Mouse (Mus musculus) limb, embryonic 11.5 days (tissue): ENCODE data around the gene Casp7. TPM values are rescaled to one million over a fixed set of nuclear protein-coding genes. Genes with fewer than 3 reads are reported as not detected.

Experiments
- ATAC-seq: fragments of 200-750 bp; cut with Nextera tagmentation; 2 replicates; pipeline ENCODE4 v1.8.0; 2017; ENCODE audit warnings: low read depth; ENCODE audit not compliant: insufficient number of reproducible peaks, low FRiP score, low TSS enrichment
- DNase-seq: peaks from one replicate; pipeline ENCODE4 v3.0.0-alpha.2; 2015; ENCODE audit warnings: low spot score
- H3K27ac ChIP-seq: fragments of 300-500 bp; sonication (generic); replicated peaks from 2 replicates; pipeline ENCODE4 v1.5.1; 2014; ENCODE audit warnings: low read depth, mild to moderate bottlenecking, low read length
- H3K27me3 ChIP-seq: fragments of 300-500 bp; sonication (generic); 2 replicates; pipeline ENCODE4 v1.6.1; 2014; ENCODE audit warnings: mild to moderate bottlenecking, low read length, mixed read lengths; ENCODE audit not compliant: control insufficient read depth, insufficient read depth
- H3K36me3 ChIP-seq: fragments of 300-500 bp; sonication (generic); 2 replicates; pipeline ENCODE4 v1.6.1; 2014; ENCODE audit warnings: mild to moderate bottlenecking, low read length, moderate library complexity, mixed read lengths; ENCODE audit not compliant: control insufficient read depth, insufficient read depth
- H3K4me1 ChIP-seq: fragments of 300-500 bp; sonication (generic); 2 replicates; pipeline ENCODE4 v1.6.1; 2014; ENCODE audit warnings: low read length, mixed read lengths; ENCODE audit not compliant: control insufficient read depth, insufficient read depth
- H3K4me2 ChIP-seq: fragments of 300-500 bp; sonication (generic); 2 replicates; pipeline ENCODE4 v1.6.1; 2014; ENCODE audit warnings: low read depth, mild to moderate bottlenecking, moderate library complexity; ENCODE audit not compliant: severe bottlenecking
- H3K4me3 ChIP-seq: fragments of 300-500 bp; sonication (generic); 2 replicates; pipeline ENCODE4 v1.5.1; 2014; ENCODE audit warnings: low read depth, low read length
- H3K9ac ChIP-seq: fragments of 300-500 bp; sonication (generic); 2 replicates; pipeline ENCODE4 v1.6.1; 2014; ENCODE audit warnings: mild to moderate bottlenecking, low read length
- H3K9me3 ChIP-seq: fragments of 300-500 bp; sonication (generic); 2 replicates; pipeline ENCODE4 v1.6.1; 2016; ENCODE audit warnings: low read length; ENCODE audit not compliant: control insufficient read depth
- WGBS: fragments of 180-500 bp; shearing (Covaris S2); extraction: QIAGEN DNeasy Blood & Tissue Kit; methylation state at CpG from one replicate; pipeline ENCODE4 v1.1.7; 2014; 5-methylcytosine and 5-hydroxymethylcytosine counted together
- polyA plus RNA-seq: library from polyadenylated mRNA; unstranded; fragments of >200 nt; fragmentation: Nextera tagmentation; extraction: Ambion mirVana; gene quantifications from 2 replicates; pipeline ENCODE4 v1.2.1, GENCODE M21; 2014

Casp7 gene
- polyA plus RNA-seq, 1 experiment from 2014 or later = 26.6 TPM

GRCm38 (mm10) chr19:56423370-56423769 lies 26.4 kb downstream of the Casp7 start:
- Histone ChIP-seq H3K9ac (no peak overlapping the region), H3K4me2 (no peak overlapping the region), H3K36me3 (no peaks in the 10 kb centered on the region), H3K4me3 (no peak overlapping the region), H3K27ac (no peak overlapping the region), H3K4me1 (peaks cover 9% of the 10 kb centered on the region), H3K27me3 (no peaks in the 10 kb centered on the region), H3K9me3 (no peaks in the 10 kb centered on the region)
- ATAC-seq (no peak), DNase-seq (no peak)
- WGBS = 63% methylated on average over 12 of the region's 12 CpGs

GRCm38 (mm10) chr19:56424606-56425395 lies 27.9 kb downstream of the Casp7 start:
- ATAC-seq = no peak
- H3K4me1 ChIP-seq = peaks cover 9% of the 10 kb centered on the region
- 83% methylated on average over 17 of the region's 17 CpGs for WGBS
- no peak overlapping the region for H3K4me3 ChIP-seq
- no peaks in the 10 kb centered on the region for H3K27me3 ChIP-seq
- no peak overlapping the region for H3K4me2 ChIP-seq
- no peak overlapping the region for H3K9ac ChIP-seq
- no peak overlapping the region for H3K27ac ChIP-seq
- H3K36me3 ChIP-seq = no peaks in the 10 kb centered on the region
- no peaks in the 10 kb centered on the region for H3K9me3 ChIP-seq
- no peak for DNase-seq

- ATAC-seq = no peak
- no peak for DNase-seq
- H3K4me2 ChIP-seq = no peak overlapping the region
- 77% methylated on average over 9 of the region's 9 CpGs for WGBS
- no peak overlapping the region for H3K4me3 ChIP-seq
- no peak overlapping the region for H3K27ac ChIP-seq
- H3K9me3 ChIP-seq = no peaks in the 10 kb centered on the region
- H3K9ac ChIP-seq = no peak overlapping the region
- peaks cover 9% of the 10 kb centered on the region for H3K4me1 ChIP-seq
- no peaks in the 10 kb centered on the region for H3K36me3 ChIP-seq
- H3K27me3 ChIP-seq = no peaks in the 10 kb centered on the region
Measured at GRCm38 (mm10) chr19:56425492-56425891, 28.6 kb downstream of the Casp7 start.

GRCm38 (mm10) chr19:56430369-56430768 lies 33.4 kb downstream of the Casp7 start:
- no peaks in the 10 kb centered on the region for H3K27me3 ChIP-seq

DNA sequence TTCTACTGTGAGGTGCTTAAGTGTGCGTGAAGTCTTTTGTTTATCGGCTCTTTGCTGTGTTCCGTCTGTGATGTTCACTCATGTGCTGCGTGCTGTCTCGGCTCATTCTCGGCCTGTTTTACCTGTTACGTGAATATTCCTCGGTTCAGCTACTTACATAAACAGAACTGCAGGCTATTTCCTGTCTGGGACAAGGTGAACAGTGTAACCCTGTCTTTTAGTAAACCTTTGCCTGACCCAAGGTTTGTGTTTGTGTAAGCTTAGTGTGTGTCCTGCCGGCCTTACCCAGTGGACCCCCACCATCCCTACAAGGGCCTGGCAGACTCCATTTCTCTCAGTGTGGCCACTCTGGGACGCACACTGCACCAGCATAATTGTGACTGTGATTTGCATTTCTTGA lies 35.8 kb downstream of the Casp7 start:
- H3K9ac ChIP-seq = no peak overlapping the region
- ATAC-seq = no peak
- no peaks in the 10 kb centered on the region for H3K9me3 ChIP-seq
- H3K4me2 ChIP-seq = no peak overlapping the region
- H3K27ac ChIP-seq = no peak overlapping the region
- no peaks in the 10 kb centered on the region for H3K27me3 ChIP-seq
- 86% methylated on average over 10 of the region's 10 CpGs for WGBS
- H3K4me1 ChIP-seq = no peaks in the 10 kb centered on the region
- no peak overlapping the region for H3K4me3 ChIP-seq
- no peak for DNase-seq
- peaks cover 4% of the 10 kb centered on the region; the same call in 1 of the 2 replicates for H3K36me3 ChIP-seq

More at GRCm38 (mm10) chr19:56430369-56430768, 33.4 kb downstream of the Casp7 start:
- ATAC-seq = no peak
- Histone ChIP-seq H3K4me2 (no peak overlapping the region), H3K9me3 (no peaks in the 10 kb centered on the region), H3K4me3 (no peak overlapping the region), H3K4me1 (no peaks in the 10 kb centered on the region), H3K27ac (no peak overlapping the region), H3K9ac (no peak overlapping the region), H3K36me3 (peaks cover 2% of the 10 kb centered on the region; the same call in 1 of the 2 replicates)
- DNase-seq = peak; percentile 43
- WGBS = 66% methylated on average over 8 of the region's 8 CpGs

DNA sequence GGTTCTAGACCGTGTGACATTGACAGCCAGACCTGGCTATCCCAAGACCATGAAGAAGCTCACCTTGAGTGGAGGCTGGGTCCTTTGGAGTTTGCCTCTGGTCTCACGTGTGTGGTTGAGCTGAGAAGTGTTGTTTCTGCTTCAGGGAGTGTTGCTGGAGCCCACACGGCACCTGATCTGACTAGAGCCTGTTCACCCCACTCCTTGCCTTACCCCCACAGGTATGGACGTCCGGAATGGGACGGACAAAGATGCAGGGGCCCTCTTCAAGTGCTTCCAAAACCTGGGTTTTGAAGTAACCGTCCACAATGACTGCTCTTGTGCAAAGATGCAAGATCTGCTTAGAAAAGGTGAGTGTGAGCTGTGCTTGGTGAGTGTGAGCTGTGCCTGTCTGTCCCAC lies 36.7 kb downstream of the Casp7 start:
- no peak for ATAC-seq
- whole genome bisulfite sequencing = 86% methylated on average over 7 of the region's 7 CpGs
- Histone ChIP-seq H3K9me3 (no peaks in the 10 kb centered on the region), H3K27me3 (no peaks in the 10 kb centered on the region), H3K4me2 (no peak overlapping the region), H3K36me3 (peaks cover 4% of the 10 kb centered on the region; the same call in 1 of the 2 replicates), H3K27ac (no peak overlapping the region), H3K4me1 (no peaks in the 10 kb centered on the region), H3K9ac (no peak overlapping the region), H3K4me3 (no peak overlapping the region)
- no peak for DNase-seq

DNA sequence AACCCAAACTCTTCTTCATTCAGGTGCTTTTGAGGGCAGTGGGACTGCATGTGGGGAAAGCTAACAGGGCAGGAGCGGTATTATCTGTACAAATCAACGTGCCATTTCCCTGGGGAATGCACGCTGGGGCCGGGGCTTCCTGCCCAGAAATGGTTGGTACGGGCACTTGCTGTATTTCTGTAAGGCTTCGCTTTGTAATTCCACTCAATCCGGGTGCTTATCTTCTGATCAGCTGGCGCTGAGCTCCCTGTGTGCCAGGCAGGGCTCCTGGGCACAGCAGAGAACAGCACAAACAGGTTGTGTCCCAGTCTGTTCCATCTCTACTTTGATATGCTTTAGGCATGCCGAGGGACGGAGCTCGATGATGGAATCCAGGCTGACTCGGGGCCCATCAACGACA lies 39.5 kb downstream of the Casp7 start:
- Histone ChIP-seq H3K4me1 (no peaks in the 10 kb centered on the region), H3K27ac (no peak overlapping the region), H3K9ac (no peak overlapping the region), H3K9me3 (no peaks in the 10 kb centered on the region), H3K4me3 (no peak overlapping the region), H3K4me2 (no peak overlapping the region), H3K27me3 (no peaks in the 10 kb centered on the region), H3K36me3 (peaks cover 4% of the 10 kb centered on the region; the same call in 1 of the 2 replicates)
- WGBS = 92% methylated on average over 13 of the region's 13 CpGs
- ATAC-seq (no peak), DNase-seq (no peak)

DNA sequence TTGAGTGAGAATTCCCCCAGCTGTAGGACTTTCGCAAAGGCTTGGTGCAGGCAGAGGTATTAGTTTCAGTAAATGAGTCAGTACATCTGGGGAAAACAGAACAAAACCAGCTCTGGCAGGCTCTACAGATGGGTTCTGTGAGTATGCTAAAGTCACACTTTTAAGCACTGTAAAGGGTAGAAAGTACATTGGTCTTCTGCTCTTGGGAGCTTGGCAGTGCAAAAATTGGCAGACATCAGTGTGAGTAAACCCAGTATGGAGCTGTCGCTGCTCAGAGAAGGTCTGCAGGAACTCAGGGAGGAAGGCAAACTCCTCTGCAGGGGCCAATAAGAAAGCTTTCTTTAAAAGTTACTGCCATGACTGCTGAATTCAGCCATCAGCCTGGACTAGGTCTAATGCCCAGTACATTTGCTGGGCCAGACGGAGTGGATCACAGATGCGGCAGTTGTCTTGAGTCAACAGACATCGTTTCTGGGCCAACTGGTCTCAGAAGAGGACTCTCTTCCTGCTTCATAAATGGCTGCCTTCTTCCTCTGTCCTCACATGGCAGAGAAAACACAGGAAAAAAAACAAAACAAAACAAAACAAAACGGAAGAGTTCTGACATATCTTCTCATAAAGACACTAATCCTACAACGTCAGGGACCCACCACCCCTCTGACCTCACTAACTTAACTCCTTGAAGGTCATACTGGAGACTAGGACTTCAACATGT lies 41.6 kb downstream of the Casp7 start:
- Histone ChIP-seq H3K27me3 (no peaks in the 10 kb centered on the region), H3K9ac (no peak overlapping the region), H3K4me2 (no peak overlapping the region), H3K36me3 (peaks cover 4% of the 10 kb centered on the region; the same call in 1 of the 2 replicates), H3K4me3 (no peak overlapping the region), H3K4me1 (no peaks in the 10 kb centered on the region), H3K27ac (no peak overlapping the region), H3K9me3 (no peaks in the 10 kb centered on the region)
- WGBS = 87% methylated on average over 7 of the region's 7 CpGs
- DNase-seq (no peak), ATAC-seq (no peak)
